Mouse (Mus musculus) midbrain, embryonic 11.5 days (tissue): ENCODE data around the gene Prkn. TPM values are rescaled to one million over a fixed set of nuclear protein-coding genes. Genes with fewer than 3 reads are reported as not detected.

Experiments used
- ATAC-seq: fragments of 200-750 bp; cut with Nextera tagmentation; 2 replicates; pipeline ENCODE4 v1.8.0; 2017; ENCODE audit warnings: moderate TSS enrichment, moderate library complexity; ENCODE audit not compliant: low FRiP score
- DNase-seq: peaks from one replicate; pipeline ENCODE4 v3.0.0; 2015; ENCODE audit warnings: low spot score; ENCODE audit errors: missing footprints
- H3K27ac ChIP-seq: fragments of 300-500 bp; sonication (generic); 2 replicates; pipeline ENCODE4 v1.5.1; 2014; ENCODE audit warnings: low read depth, low read length
- H3K27me3 ChIP-seq: fragments of 300-500 bp; sonication (generic); 2 replicates; pipeline ENCODE4 v1.6.1; 2014; ENCODE audit warnings: mild to moderate bottlenecking, low read length, moderate library complexity, mixed read lengths; ENCODE audit not compliant: control insufficient read depth, insufficient read depth
- H3K36me3 ChIP-seq: fragments of 300-500 bp; sonication (generic); 2 replicates; pipeline ENCODE4 v1.6.1; 2014; ENCODE audit warnings: mild to moderate bottlenecking, low read length, moderate library complexity, mixed read lengths; ENCODE audit not compliant: control insufficient read depth, insufficient read depth
- H3K4me1 ChIP-seq: fragments of 300-500 bp; sonication (generic); 2 replicates; pipeline ENCODE4 v1.6.1; 2014; ENCODE audit warnings: low read length; ENCODE audit not compliant: control insufficient read depth, insufficient read depth
- H3K4me2 ChIP-seq: fragments of 300-500 bp; sonication (generic); 2 replicates; pipeline ENCODE4 v1.6.1; 2014; ENCODE audit warnings: mild to moderate bottlenecking, moderate library complexity
- H3K4me3 ChIP-seq: fragments of 300-500 bp; sonication (generic); 2 replicates; pipeline ENCODE4 v1.5.1; 2014; ENCODE audit warnings: low read depth, low read length
- H3K9ac ChIP-seq: fragments of 300-500 bp; sonication (generic); 2 replicates; pipeline ENCODE4 v1.6.1; 2014; ENCODE audit warnings: low read length
- H3K9me3 ChIP-seq: fragments of 300-500 bp; sonication (generic); 2 replicates; pipeline ENCODE4 v1.6.1; 2016; ENCODE audit warnings: low read length; ENCODE audit not compliant: control insufficient read depth
- WGBS: fragments of 180-500 bp; shearing (Covaris S2); extraction: QIAGEN DNeasy Blood & Tissue Kit; methylation state at CpG from one replicate; pipeline ENCODE4 v1.1.7; 2014; 5-methylcytosine and 5-hydroxymethylcytosine counted together
- polyA plus RNA-seq: library from polyadenylated mRNA; unstranded; fragments of >200 nt; fragmentation: Nextera tagmentation; extraction: Ambion mirVana; gene quantifications from 2 replicates; pipeline ENCODE4 v1.2.1, GENCODE M21; 2014

Gene Prkn
- polyA plus RNA-seq, 1 experiment from 2014 or later, result 0.82 TPM

DNA sequence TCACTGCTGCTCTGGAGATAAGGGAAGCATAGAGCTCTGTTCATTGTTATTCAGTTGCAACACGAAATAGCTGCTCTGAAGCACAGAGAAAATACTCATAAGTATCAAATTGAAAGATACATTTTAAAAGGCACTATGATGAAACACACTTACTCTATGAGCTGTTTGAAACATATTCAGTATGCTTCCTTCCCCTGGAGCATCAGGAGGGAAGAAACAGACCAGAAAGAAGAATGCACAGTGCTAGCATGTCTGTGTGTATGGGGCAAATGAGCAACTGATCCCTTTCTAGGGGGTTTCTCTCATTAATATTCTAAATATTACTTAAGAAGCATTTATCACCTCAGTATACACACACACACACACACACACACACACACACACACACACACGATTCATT, 107.4 kb downstream of the Prkn start:
- no peaks in the 10 kb centered on the region for H3K4me1 ChIP-seq
- ATAC-seq, result no peak
- H3K27ac ChIP-seq, result no peak overlapping the region
- H3K4me3 ChIP-seq, result no peak overlapping the region
- H3K4me2 ChIP-seq, result no peak overlapping the region
- no peaks in the 10 kb centered on the region for H3K9me3 ChIP-seq
- H3K27me3 ChIP-seq, result no peaks in the 10 kb centered on the region
- H3K9ac ChIP-seq, result no peak overlapping the region
- no peaks in the 10 kb centered on the region for H3K36me3 ChIP-seq
- 82% methylated on average over 2 of the region's 2 CpGs for WGBS
- DNase-seq, result no peak

DNA sequence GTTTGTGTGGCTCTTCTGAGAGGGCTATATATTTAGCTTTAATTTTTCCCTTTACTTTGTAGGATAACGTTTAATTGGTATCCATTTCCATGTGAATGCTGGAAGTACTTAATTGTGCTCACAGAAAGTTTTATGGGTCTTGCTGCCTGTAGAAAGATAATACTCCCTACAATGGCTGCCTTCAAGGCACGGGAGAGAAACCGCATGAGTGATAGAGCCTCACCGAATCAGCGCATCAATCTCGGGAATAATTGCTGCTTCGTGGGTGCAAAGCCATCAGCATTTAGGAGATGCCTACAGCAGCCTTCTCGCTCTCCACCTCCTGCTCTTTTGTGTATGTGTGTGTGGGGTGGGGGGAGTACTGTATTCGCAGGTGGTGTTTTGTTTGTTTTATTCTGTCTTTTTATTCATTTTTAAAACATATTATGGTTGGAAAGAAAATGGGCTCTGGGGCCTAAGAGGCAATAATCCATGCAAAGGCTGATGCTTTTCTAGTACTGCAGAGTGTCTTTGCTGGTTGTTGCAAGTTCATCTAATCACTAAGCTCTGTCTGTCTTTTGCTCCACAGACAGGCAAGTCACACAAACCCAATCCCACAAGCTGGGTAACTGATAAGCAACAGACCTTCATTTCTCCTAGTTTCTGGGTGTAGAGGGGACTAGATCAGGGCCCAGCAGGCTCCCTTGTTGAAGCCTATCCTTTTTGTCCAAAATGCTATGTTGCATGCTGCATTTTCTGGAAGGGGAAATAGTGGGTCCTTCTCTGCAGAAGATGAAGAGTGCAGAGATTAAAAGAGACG, 119.1 kb downstream of the Prkn start:
- H3K27ac ChIP-seq, result no peak overlapping the region
- H3K9me3 ChIP-seq, result no peaks in the 10 kb centered on the region
- WGBS, result 86% methylated on average over 10 of the region's 10 CpGs
- H3K9ac ChIP-seq, result no peak overlapping the region
- no peaks in the 10 kb centered on the region for H3K36me3 ChIP-seq
- no peak overlapping the region for H3K4me2 ChIP-seq
- H3K4me1 ChIP-seq, result no peaks in the 10 kb centered on the region
- DNase-seq (no peak), ATAC-seq (no peak)
- H3K4me3 ChIP-seq, result no peak overlapping the region
- H3K27me3 ChIP-seq, result no peaks in the 10 kb centered on the region

DNA sequence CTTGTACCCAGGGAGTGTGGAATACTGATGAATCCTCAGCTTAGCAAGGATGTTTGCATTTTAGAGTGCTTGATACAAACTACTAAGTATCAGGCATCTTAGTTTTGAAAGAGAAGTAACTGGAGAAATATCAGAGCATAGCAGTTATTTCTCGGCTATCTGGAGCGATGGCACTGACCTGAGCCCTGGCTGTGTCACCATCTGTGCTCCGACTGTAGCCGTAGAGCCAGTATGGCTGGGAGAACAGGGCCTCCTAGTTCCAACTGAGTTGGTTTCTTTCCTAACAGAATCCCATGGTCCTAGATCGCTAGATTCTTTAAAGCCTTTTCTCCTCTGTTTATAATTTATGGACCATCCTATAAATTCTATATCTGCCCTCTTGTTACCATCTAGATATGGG, 122.0 kb downstream of the Prkn start:
- Histone ChIP-seq H3K9ac (no peak overlapping the region), H3K9me3 (no peaks in the 10 kb centered on the region), H3K27me3 (no peaks in the 10 kb centered on the region), H3K4me1 (no peaks in the 10 kb centered on the region), H3K4me2 (no peak overlapping the region), H3K4me3 (no peak overlapping the region), H3K36me3 (no peaks in the 10 kb centered on the region), H3K27ac (no peak overlapping the region)
- DNase-seq, result peak; percentile 10
- ATAC-seq, result no peak
- WGBS, result 97% methylated on average over 5 of the region's 5 CpGs

DNA sequence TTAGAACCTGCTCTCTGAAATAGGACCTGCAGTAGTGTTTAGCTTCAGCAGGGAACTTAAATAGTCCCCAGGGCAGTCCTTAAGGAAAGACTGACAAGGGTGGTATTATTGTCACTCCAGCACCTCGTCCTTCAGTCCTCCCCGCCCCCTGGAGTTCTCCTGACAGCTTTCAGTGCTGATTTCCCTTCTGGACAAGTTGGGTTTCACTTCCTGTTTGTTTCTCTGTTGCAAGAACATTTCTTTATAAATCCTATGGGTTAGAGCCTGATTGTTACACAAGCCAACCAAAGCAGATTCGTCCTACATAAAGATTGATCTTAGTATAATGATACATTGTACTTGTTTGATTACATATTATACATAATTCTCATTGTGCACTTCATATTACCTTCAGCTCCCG, 142.0 kb downstream of the Prkn start:
- Histone ChIP-seq H3K4me3 (no peak overlapping the region), H3K4me2 (no peak overlapping the region), H3K36me3 (no peaks in the 10 kb centered on the region), H3K9me3 (no peaks in the 10 kb centered on the region), H3K27me3 (no peaks in the 10 kb centered on the region), H3K4me1 (no peaks in the 10 kb centered on the region), H3K9ac (no peak overlapping the region), H3K27ac (no peak overlapping the region)
- DNase-seq, result no peak
- 68% methylated on average over 4 of the region's 4 CpGs for WGBS
- no peak for ATAC-seq

DNA sequence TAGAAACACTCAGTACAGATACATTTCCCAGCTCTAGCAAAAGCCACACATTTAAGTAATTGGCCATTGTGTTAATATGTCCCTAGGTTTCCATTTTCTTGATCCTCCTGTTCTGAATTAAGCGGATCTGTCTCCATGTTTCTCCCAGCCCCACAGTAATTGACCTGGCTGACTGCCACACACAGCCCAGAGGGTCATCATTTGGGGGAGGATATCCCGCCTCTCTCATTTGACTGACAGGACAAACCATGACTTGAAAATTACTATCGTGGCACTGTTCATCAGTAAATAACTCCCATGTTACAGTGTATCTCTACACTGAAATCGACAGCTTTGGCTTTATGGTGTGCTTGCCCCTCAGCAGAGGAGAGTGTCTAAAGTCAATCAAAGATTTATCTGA, 146.9 kb downstream of the Prkn start:
- Histone ChIP-seq H3K9ac (no peak overlapping the region), H3K27me3 (no peaks in the 10 kb centered on the region), H3K4me1 (no peaks in the 10 kb centered on the region), H3K27ac (no peak overlapping the region), H3K4me2 (no peak overlapping the region), H3K4me3 (no peak overlapping the region), H3K36me3 (no peaks in the 10 kb centered on the region), H3K9me3 (no peaks in the 10 kb centered on the region)
- ATAC-seq (no peak), DNase-seq (no peak)
- 88% methylated on average over 4 of the region's 4 CpGs for WGBS

DNA sequence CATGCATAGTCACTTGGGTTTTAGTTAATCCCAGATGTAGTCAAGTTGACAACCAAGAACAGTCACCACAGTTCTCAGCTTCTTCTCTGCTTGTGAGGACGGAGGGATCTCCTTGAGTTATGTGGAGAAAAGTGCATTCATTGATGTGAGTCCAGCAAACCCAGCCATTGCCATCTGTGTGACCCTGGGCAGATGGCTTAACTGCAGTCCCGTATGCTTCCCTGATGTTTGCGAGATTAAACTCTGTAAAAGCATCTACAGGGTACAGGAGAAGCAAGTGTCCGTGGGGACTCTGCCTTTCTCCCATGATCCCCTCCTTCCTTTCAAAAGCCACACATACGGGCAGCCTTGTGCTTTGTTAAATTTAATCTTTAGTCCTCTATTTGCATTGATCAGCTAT, 157.1 kb downstream of the Prkn start:
- H3K27ac ChIP-seq, result no peak overlapping the region
- 65% methylated on average over 5 of the region's 5 CpGs for WGBS
- ATAC-seq, result no peak
- DNase-seq, result no peak
- no peaks in the 10 kb centered on the region for H3K9me3 ChIP-seq
- no peaks in the 10 kb centered on the region for H3K36me3 ChIP-seq
- H3K4me3 ChIP-seq, result no peak overlapping the region
- H3K9ac ChIP-seq, result no peak overlapping the region
- H3K4me1 ChIP-seq, result no peaks in the 10 kb centered on the region
- H3K4me2 ChIP-seq, result no peak overlapping the region
- H3K27me3 ChIP-seq, result no peaks in the 10 kb centered on the region

DNA sequence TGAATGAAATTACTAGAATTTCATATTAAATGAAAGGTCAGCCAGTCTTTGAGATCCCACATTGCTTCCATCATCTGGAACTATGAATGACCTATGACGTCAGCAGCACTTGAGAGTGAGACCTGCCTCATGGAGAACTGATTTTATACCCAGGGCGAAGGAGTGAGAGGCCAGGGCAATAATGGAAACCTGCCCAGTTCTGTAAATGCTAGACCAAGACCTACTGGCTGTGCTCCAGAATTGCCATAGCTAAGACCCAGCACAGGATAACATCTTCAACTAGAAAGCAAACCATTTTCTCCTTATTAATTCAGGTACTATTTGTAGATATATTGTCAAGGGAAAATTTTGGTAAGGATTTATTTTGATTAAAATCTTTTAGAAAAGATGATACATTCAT, 183.2 kb downstream of the Prkn start:
- H3K4me3 ChIP-seq, result no peak overlapping the region
- ATAC-seq (no peak), DNase-seq (no peak)
- no peaks in the 10 kb centered on the region for H3K9me3 ChIP-seq
- no peaks in the 10 kb centered on the region for H3K36me3 ChIP-seq
- no peak overlapping the region for H3K9ac ChIP-seq
- no peak overlapping the region for H3K27ac ChIP-seq
- WGBS, result 90% methylated on average over 2 of the region's 2 CpGs
- H3K27me3 ChIP-seq, result no peaks in the 10 kb centered on the region
- no peak overlapping the region for H3K4me2 ChIP-seq
- H3K4me1 ChIP-seq, result no peaks in the 10 kb centered on the region

DNA sequence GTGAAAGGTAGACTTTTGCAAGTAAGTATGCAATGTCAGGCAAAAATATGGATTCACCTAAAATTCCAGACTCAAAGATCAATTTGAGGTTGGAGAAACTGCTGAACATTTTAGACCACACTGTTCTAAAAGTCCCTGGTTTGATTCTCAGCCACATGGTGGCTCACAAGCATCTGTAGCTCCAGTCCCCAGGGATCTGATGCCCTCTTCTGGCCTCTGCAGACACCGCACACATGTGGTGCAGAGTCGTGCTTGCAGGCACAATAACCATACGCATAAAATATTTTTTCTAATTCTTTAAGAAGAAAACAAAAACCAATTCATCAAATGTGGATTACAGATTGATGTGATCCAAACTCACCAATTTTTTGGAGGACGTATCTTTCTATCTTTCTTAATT, 189.2 kb downstream of the Prkn start:
- H3K27me3 ChIP-seq, result no peaks in the 10 kb centered on the region
- H3K9ac ChIP-seq, result no peak overlapping the region
- H3K36me3 ChIP-seq, result no peaks in the 10 kb centered on the region
- H3K27ac ChIP-seq, result no peak overlapping the region
- no peak overlapping the region for H3K4me3 ChIP-seq
- WGBS, result 96% methylated on average over 4 of the region's 4 CpGs
- H3K4me2 ChIP-seq, result no peak overlapping the region
- ATAC-seq, result no peak
- H3K9me3 ChIP-seq, result no peaks in the 10 kb centered on the region
- H3K4me1 ChIP-seq, result no peaks in the 10 kb centered on the region
- DNase-seq, result no peak

DNA sequence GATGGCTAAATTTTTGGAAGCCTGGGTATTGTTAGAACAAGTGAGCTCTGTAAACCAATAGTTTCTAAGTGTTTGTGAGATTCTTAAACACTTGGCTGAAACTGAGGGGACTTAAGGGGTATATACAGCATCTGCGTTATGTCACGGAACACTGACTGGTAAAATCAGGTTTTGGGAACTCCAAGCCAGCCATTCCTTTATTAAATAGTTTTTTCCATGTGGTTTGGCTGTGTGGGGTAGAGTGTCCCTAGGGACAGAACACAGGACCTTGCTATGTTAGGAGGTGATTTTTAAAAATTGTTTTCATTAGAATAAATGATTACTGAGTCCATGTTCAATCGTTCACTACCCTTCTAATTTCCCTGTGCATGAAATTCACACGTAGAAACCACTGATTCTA, 190.8 kb downstream of the Prkn start:
- DNase-seq, result no peak
- no peak overlapping the region for H3K4me2 ChIP-seq
- ATAC-seq, result no peak
- H3K9me3 ChIP-seq, result no peaks in the 10 kb centered on the region
- no peaks in the 10 kb centered on the region for H3K27me3 ChIP-seq
- WGBS, result 89% methylated on average over 4 of the region's 4 CpGs
- no peak overlapping the region for H3K9ac ChIP-seq
- H3K27ac ChIP-seq, result no peak overlapping the region
- H3K36me3 ChIP-seq, result no peaks in the 10 kb centered on the region
- H3K4me1 ChIP-seq, result no peaks in the 10 kb centered on the region
- H3K4me3 ChIP-seq, result no peak overlapping the region
